Mouse (Mus musculus): ENCODE results near the gene L1cam. TPM values are rescaled to one million over a fixed set of nuclear protein-coding genes. Genes with fewer than 3 reads are reported as not detected.

L1cam gene
- polyA plus RNA-seq, 1 experiment from 2014 or later: 24.0 TPM

DNA sequence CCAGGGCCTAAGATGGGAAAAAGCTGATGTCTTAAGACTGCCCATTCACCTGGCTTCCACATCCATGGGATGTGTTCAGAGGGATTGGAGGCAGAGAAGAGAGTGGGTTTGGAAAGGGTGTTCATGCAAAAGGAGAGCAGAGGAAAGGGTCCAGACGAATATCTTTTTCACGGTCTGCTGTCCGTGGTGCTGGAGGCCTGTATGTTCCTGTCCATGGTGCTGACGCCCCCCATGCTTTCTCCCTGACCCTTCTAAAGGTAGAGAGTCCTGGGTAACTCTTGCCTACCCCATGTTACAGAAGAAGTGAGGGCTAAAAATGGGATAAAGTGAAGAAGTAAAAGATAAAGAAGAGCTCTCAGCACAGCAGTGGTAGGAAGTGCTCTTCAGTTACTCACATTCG is 26.6 kb downstream of the L1cam start:
- Histone ChIP-seq H3K9me3 (ENCODE audit: control insufficient read depth, low read length) (no peaks in the 10 kb centered on the region), H3K27me3 (ENCODE audit: control insufficient read depth, insufficient read depth, low read length) (no peaks in the 10 kb centered on the region), H3K4me1 (replicated peaks; ENCODE audit: control insufficient read depth, insufficient read depth, low read length) (no peaks in the 10 kb centered on the region; the same call in 1 of the 2 replicates), H3K4me3 (ENCODE audit: low read depth, low read length) (no peak overlapping the region), H3K36me3 (ENCODE audit: control insufficient read depth, insufficient read depth, low read length) (no peaks in the 10 kb centered on the region), H3K4me2 (ENCODE audit: low read depth, low read length, severe bottlenecking) (no peak overlapping the region), H3K9ac (ENCODE audit: low read length) (no peak overlapping the region), H3K27ac (ENCODE audit: low read depth, low read length) (no peak overlapping the region)
- DNase-seq (ENCODE audit: low spot score) (peak; percentile 55), ATAC-seq (replicated peaks; ENCODE audit: low FRiP score) (no peak)
- WGBS: 12% methylated on average over 5 of the region's 5 CpGs

DNA sequence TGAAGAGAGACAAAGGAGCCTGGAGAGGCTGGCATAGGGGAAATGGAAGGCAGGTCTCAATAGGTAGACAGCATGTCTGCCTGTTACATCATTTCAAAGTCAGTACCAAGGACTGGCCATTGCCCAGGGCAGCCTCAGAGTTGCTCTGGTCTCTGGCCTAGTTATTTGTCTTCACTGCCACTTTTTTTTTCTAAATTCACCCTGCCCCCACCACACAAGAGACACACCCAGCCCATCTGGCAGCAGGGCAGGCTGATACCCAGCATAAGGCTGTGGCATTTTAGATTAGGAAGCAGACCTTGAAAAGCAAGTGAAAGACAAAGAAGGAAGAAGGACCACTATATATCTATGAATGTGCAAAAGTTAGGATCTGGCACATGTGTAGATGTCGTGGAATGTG is 28.1 kb downstream of the L1cam start:
- Histone ChIP-seq H3K9ac (ENCODE audit: low read length) (no peak overlapping the region), H3K4me2 (ENCODE audit: low read depth, low read length, severe bottlenecking) (no peak overlapping the region)
- ATAC-seq (replicated peaks; ENCODE audit: low FRiP score): no peak

DNA sequence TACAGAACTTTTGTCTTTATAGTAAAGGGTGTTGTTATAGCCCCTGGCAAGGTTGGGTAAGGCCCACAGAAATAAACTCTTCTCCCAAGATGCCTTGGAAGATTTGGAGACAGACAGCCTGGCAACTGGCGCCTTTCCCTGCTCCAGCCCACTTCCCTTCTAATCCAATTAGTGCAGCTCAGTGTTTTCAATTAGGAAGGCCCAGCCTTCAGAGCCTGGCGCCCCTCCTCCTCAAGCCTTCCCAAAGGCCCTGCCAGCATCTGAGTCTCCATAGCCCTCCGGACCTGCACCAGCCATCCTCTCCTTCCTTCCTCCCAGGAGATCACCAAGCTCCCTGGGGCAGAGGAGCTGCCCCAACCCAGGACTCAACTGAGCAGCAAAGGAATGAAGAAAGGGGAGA is 28.6 kb downstream of the L1cam start:
- Histone ChIP-seq H3K4me1 (replicated peaks; ENCODE audit: control insufficient read depth, insufficient read depth, low read length) (no peaks in the 10 kb centered on the region; the same call in 1 of the 2 replicates), H3K27ac (ENCODE audit: low read depth, low read length) (peak overlapping the region; percentile 50; the same call in 1 of the 2 replicates), H3K36me3 (ENCODE audit: control insufficient read depth, insufficient read depth, low read length) (no peaks in the 10 kb centered on the region), H3K27me3 (ENCODE audit: control insufficient read depth, insufficient read depth, low read length) (no peaks in the 10 kb centered on the region), H3K4me2 (ENCODE audit: low read depth, low read length, severe bottlenecking) (no peak overlapping the region), H3K9ac (ENCODE audit: low read length) (no peak overlapping the region), H3K4me3 (ENCODE audit: low read depth, low read length) (no peak overlapping the region), H3K9me3 (ENCODE audit: control insufficient read depth, low read length) (no peaks in the 10 kb centered on the region)
- DNase-seq (ENCODE audit: low spot score) (peak; percentile 58), ATAC-seq (replicated peaks; ENCODE audit: low FRiP score) (no peak)
- WGBS: 21% methylated on average over 3 of the region's 3 CpGs

More for the DNA sequence above, 28.1 kb downstream of the L1cam start:
- H3K27me3 ChIP-seq (ENCODE audit: control insufficient read depth, insufficient read depth, low read length): no peaks in the 10 kb centered on the region
- no peak overlapping the region for H3K4me3 ChIP-seq (ENCODE audit: low read depth, low read length)
- WGBS: 68% methylated on average over 1 of the region's 1 CpGs
- peak overlapping the region; percentile 50; the same call in 1 of the 2 replicates for H3K27ac ChIP-seq (ENCODE audit: low read depth, low read length)
- no peaks in the 10 kb centered on the region for H3K9me3 ChIP-seq (ENCODE audit: control insufficient read depth, low read length)
- no peaks in the 10 kb centered on the region; the same call in 1 of the 2 replicates for H3K4me1 ChIP-seq (replicated peaks; ENCODE audit: control insufficient read depth, insufficient read depth, low read length)
- no peak for DNase-seq (ENCODE audit: low spot score)
- no peaks in the 10 kb centered on the region for H3K36me3 ChIP-seq (ENCODE audit: control insufficient read depth, insufficient read depth, low read length)

DNA sequence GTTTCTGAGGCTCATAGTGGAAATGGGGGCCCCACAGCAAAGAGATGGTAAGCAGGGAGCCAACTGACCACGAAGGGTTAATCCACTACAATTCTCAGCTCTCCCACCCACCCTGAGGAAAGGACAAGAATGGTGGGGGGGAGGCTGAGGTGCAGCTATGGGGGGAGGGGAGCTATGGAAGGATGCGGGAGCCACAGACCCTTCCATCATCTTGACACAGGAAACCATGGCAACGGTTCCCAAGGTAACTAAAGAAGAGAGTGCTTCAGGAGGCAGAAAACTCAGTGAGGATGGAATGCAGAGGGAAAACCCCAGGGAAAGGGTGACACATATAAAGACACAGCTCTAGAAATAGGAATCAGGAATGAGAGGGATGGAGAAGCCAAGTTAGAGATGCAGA is 31.2 kb downstream of the L1cam start:
- Histone ChIP-seq H3K4me2 (ENCODE audit: low read depth, low read length, severe bottlenecking) (no peak overlapping the region), H3K9me3 (ENCODE audit: control insufficient read depth, low read length) (no peaks in the 10 kb centered on the region), H3K36me3 (ENCODE audit: control insufficient read depth, insufficient read depth, low read length) (no peaks in the 10 kb centered on the region), H3K4me3 (ENCODE audit: low read depth, low read length) (no peak overlapping the region), H3K27me3 (ENCODE audit: control insufficient read depth, insufficient read depth, low read length) (no peaks in the 10 kb centered on the region), H3K27ac (ENCODE audit: low read depth, low read length) (peak overlapping the region; percentile 46; the same call in 1 of the 2 replicates), H3K4me1 (replicated peaks; ENCODE audit: control insufficient read depth, insufficient read depth, low read length) (no peaks in the 10 kb centered on the region; the same call in 1 of the 2 replicates), H3K9ac (ENCODE audit: low read length) (no peak overlapping the region)
- WGBS: 46% methylated on average over 3 of the region's 3 CpGs
- peak; percentile 71 for ATAC-seq (replicated peaks; ENCODE audit: low FRiP score)
- DNase-seq (ENCODE audit: low spot score): no peak

DNA sequence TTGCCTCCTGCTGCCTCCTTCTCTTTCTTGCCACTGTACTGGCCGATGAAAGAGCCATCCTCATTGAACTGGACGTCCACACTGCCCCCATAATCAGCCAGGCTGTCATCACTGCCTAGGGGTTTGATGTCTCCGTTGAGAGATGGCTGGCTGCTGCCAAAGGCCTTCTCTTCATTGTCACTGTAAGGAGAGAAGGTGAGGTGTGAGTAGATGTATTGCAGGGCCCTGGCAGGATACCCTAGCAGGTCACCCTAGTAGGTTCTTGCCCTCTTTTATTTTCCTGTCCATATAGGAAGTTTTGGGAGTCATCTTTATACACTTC is 40.9 kb downstream of the L1cam start:
- H3K27me3 ChIP-seq (ENCODE audit: control insufficient read depth, insufficient read depth, low read length): no peaks in the 10 kb centered on the region
- no peak overlapping the region for H3K9ac ChIP-seq (ENCODE audit: low read length)
- ATAC-seq (replicated peaks; ENCODE audit: low FRiP score): no peak
- no peaks in the 10 kb centered on the region for H3K4me1 ChIP-seq (replicated peaks; ENCODE audit: control insufficient read depth, insufficient read depth, low read length)
- no peak overlapping the region for H3K4me3 ChIP-seq (ENCODE audit: low read depth, low read length)
- H3K4me2 ChIP-seq (ENCODE audit: low read depth, low read length, severe bottlenecking): no peak overlapping the region
- no peak for DNase-seq (ENCODE audit: low spot score)
- WGBS: 76% methylated on average over 3 of the region's 3 CpGs
- no peaks in the 10 kb centered on the region for H3K36me3 ChIP-seq (ENCODE audit: control insufficient read depth, insufficient read depth, low read length)
- no peaks in the 10 kb centered on the region for H3K9me3 ChIP-seq (ENCODE audit: control insufficient read depth, low read length)
- H3K27ac ChIP-seq (ENCODE audit: low read depth, low read length): no peak overlapping the region

DNA sequence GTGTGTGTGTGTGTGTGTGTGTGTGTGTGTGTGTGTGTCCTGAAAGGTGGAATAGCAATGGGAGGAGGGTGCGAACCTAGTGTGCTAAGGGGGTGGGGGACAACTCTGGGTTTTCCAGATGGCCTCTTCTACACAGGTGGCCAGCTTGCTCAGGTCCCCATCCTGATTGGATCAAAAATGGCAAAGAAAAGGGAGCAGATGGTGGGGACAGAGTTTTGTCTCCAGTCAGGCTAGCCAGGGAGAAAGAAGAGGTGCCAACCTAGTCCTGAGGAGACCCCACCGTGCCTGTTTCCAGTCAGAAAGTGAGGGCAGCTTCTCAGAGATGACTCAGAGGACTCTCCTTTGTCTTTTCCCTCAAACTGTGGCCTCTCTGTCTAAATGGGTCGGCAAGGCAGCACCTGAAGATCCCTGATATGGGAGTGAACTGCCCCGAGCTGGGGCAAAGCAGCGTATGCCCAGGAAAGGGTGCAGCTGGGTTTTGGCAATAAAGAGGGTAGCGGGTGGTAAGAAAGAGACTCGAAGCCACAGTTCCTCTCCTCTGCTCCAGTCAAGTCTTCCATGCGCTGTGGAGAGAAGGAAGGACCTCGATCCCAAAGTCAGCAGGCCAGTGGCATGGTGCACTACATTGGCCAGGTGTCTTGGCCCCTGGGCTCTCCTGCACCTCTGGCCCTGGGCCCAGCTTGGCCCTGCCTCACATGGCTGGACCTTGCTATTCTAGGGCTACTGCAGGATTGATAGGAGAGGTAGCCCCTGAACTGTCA is 41.4 kb downstream of the L1cam start:
- DNase-seq (ENCODE audit: low spot score) (no peak), ATAC-seq (replicated peaks; ENCODE audit: low FRiP score) (no peak)
- H3K4me2 ChIP-seq (ENCODE audit: low read depth, low read length, severe bottlenecking): no peak overlapping the region
- 86% methylated on average over 7 of the region's 9 CpGs for WGBS
- H3K4me1 ChIP-seq (replicated peaks; ENCODE audit: control insufficient read depth, insufficient read depth, low read length): no peaks in the 10 kb centered on the region
- no peaks in the 10 kb centered on the region for H3K27me3 ChIP-seq (ENCODE audit: control insufficient read depth, insufficient read depth, low read length)
- H3K36me3 ChIP-seq (ENCODE audit: control insufficient read depth, insufficient read depth, low read length): no peaks in the 10 kb centered on the region
- no peak overlapping the region for H3K4me3 ChIP-seq (ENCODE audit: low read depth, low read length)
- no peak overlapping the region for H3K9ac ChIP-seq (ENCODE audit: low read length)
- H3K9me3 ChIP-seq (ENCODE audit: control insufficient read depth, low read length): no peaks in the 10 kb centered on the region
- H3K27ac ChIP-seq (ENCODE audit: low read depth, low read length): no peak overlapping the region

DNA sequence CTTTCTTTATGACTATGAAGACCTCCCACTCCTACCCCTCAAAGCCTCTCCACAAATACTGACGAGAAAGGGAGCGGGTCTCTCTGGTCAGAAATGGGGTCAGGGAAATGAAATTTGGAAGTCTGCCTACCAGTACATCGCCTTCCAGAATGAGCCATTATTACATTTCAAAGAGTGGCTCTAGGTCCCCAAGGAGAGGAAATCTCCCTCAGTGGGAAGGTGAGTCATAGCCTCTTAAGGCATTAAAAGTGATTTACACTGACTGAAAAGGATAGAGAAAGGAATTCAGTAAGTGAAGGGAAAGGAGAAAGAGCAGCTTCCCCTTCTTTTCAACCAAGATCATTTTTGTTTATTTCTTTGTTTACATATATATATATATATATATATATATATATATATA is 59.2 kb downstream of the L1cam start:
- Histone ChIP-seq H3K27ac (ENCODE audit: low read depth, low read length) (no peak overlapping the region), H3K9me3 (ENCODE audit: control insufficient read depth, low read length) (no peaks in the 10 kb centered on the region), H3K27me3 (ENCODE audit: control insufficient read depth, insufficient read depth, low read length) (no peaks in the 10 kb centered on the region), H3K36me3 (ENCODE audit: control insufficient read depth, insufficient read depth, low read length) (no peaks in the 10 kb centered on the region), H3K4me2 (ENCODE audit: low read depth, low read length, severe bottlenecking) (no peak overlapping the region), H3K9ac (ENCODE audit: low read length) (no peak overlapping the region), H3K4me3 (ENCODE audit: low read depth, low read length) (no peak overlapping the region), H3K4me1 (replicated peaks; ENCODE audit: control insufficient read depth, insufficient read depth, low read length) (no peaks in the 10 kb centered on the region)
- DNase-seq (ENCODE audit: low spot score) (no peak), ATAC-seq (replicated peaks; ENCODE audit: low FRiP score) (no peak)
- 72% methylated on average over 3 of the region's 3 CpGs for WGBS

DNA sequence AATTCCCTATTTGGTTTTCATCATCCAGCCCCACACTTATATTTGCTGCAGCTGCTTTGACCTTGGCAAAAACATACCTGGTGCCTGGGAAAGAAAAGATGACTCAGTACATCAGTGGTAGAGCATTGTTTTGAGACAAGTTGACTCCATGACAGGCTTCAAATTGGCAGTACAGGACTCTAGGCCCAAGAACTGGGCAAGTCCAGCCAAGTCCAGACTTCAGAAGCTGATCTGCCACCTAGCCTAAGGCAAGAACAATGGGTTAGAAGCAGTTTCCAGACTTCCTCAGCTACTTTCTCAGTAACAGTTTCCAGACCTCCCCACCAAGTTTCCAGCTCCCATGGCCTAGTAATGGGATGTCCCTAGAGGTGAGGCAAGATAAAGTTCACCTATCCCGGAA is 60.2 kb downstream of the L1cam start:
- H3K4me3 ChIP-seq (ENCODE audit: low read depth, low read length): no peak overlapping the region
- no peaks in the 10 kb centered on the region for H3K36me3 ChIP-seq (ENCODE audit: control insufficient read depth, insufficient read depth, low read length)
- no peak overlapping the region for H3K27ac ChIP-seq (ENCODE audit: low read depth, low read length)
- no peak for DNase-seq (ENCODE audit: low spot score)
- no peaks in the 10 kb centered on the region for H3K27me3 ChIP-seq (ENCODE audit: control insufficient read depth, insufficient read depth, low read length)
- no peak for ATAC-seq (replicated peaks; ENCODE audit: low FRiP score)
- H3K4me2 ChIP-seq (ENCODE audit: low read depth, low read length, severe bottlenecking): no peak overlapping the region
- no peaks in the 10 kb centered on the region for H3K9me3 ChIP-seq (ENCODE audit: control insufficient read depth, low read length)
- 79% methylated on average over 1 of the region's 1 CpGs for WGBS
- no peak overlapping the region for H3K9ac ChIP-seq (ENCODE audit: low read length)
- no peaks in the 10 kb centered on the region for H3K4me1 ChIP-seq (replicated peaks; ENCODE audit: control insufficient read depth, insufficient read depth, low read length)

Data from forebrain, embryonic 11.5 days (tissue).